Mouse (Mus musculus): ENCODE results near the gene Clec10a.

Clec10a gene

GRCm38 (mm10) chr11:70178756-70179155 lies 22.8 kb downstream of the Clec10a start:
- in situ Hi-C loops (cut with MboI, MseI), result loop anchor here in 1 of 2 experiments (5.0 to 10.0 kb wide), 2 partner anchors 34 to 124 kb away; partner anchors contain the start of genes Asgr1 and Slc16a11

- in situ Hi-C loops (cut with MboI, MseI), result loop anchor here in 1 of 2 experiments (5.0 to 10.0 kb wide), 2 partner anchors 33 to 125 kb away; partner anchors contain the start of genes Asgr1 and Slc16a11
Observed at GRCm38 (mm10) chr11:70179401-70179800, 23.4 kb downstream of the Clec10a start.

DNA sequence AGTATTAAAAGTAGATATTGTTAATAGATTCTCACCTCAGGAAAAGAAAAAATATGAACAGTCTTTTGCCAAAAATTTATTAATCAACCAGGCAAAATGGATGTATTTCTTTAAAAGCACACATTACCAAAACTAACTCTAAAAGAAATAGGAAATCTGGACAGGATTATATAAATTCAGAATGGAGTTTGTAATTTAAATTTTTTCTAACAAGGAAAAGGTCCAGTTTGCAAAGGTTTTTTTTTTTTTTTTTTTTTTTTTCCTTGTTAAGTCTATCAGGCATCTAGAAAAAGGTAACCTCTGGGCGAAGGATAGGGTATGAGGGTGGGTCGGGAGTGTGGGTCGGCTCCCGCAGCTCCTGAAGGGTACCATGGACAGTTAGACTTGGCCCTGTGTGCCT lies 24.5 kb downstream of the Clec10a start:
- in situ Hi-C loops (cut with MboI, MseI), result loop anchor here in 1 of 2 experiments (10.0 kb wide), 1 partner anchor 736 kb away; no protein-coding TSS in a partner anchor

DNA sequence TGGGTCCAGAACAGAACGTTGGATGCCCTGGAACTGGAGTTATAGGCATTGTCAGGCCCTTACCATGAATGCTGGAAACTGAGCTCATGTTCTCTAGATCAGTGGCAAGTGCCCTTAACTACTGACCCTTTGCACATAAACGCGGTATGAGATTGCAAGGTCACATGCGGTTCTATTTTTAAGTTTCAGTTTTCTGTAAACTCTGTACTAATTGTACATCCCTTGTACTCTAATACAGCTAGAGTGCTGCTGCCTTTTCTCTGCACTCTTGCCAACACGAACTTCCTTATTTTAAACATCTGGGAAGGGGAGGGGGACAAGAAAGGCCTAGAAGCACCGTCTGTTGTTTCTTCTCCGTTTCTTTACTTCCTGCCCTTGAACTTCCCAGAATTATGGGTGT lies 29.1 kb downstream of the Clec10a start:
- in situ Hi-C loops (cut with MboI, MseI), result loop anchor here in 1 of 2 experiments (10.0 kb wide), 1 partner anchor 740 kb away; no protein-coding TSS in a partner anchor

- in situ Hi-C loops (cut with MboI, MseI), result loop anchor here in 1 of 2 experiments (10.0 kb wide), 1 partner anchor 745 kb away; no protein-coding TSS in a partner anchor
Observed at GRCm38 (mm10) chr11:70189319-70190134, 33.5 kb downstream of the Clec10a start.

- in situ Hi-C loops (cut with MboI, MseI), result no loop called here
Observed at GRCm38 (mm10) chr11:70191188-70191587, 35.2 kb downstream of the Clec10a start.

GRCm38 (mm10) chr11:70192157-70192556 lies 36.2 kb downstream of the Clec10a start:
- in situ Hi-C loops (cut with MboI, MseI), result no loop called here

DNA sequence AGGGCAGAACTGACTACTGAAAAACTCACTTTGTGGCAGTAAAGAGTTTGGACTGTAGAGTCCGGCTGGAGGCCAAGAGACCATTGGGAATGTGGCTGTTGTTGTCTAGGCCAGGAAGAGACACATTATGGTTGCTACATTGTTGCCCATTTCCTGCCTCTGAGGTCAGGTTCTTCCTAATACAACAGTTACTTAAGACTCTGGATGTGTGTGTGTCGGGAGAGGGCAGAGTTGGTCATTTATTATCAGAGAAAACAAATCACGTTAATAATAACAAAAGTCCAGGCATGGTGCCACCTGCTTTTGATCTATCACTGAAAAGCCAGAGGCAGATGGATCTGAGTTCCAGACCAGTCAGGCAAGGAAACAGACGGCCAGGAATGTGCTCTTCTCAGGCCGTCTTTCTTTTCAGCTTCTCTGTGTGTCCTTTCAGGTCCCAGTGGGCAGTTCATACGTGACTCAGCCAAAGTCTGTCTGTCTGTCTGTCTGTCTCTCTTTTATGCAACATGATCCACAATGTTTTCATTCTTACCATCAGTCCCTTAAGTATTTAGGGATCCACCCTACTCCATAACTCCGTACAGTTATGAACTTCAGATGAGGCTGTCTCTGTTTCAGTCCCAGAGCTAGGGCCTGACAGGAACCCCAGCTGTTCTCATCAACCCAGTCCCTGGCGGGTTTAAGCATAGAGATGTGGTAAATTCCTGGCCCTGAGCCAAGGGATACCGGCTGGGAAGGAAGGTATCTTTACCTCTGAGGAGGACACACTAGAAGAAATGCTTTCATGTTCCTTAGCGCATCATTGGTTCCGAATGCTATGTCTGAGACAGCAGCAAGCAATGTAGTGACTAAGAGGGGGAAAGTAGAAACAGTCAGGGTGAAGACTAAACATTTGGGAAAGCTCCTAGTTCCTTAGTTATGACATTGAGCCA lies 37.6 kb downstream of the Clec10a start:
- in situ Hi-C loops (cut with MboI, MseI), result no loop called here

DNA sequence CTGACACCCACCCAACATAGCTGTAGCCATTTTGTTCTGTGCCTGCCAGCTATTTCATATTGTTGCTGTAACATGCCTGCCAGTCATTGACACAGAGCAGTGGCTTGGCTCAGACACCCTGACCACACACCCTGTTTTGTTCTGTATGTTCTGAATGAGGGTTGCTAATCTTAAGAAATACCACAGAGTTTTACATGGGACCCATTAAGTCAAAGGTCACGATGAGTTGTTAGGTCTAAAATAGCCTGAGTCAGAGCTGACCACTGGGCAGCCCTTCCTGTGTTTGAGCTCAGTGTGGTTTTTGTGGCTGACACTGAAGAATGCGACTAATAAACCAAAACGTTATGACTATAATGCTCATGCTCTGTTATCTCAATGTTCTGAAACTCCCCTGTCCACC lies 42.3 kb downstream of the Clec10a start:
- in situ Hi-C loops (cut with MboI, MseI), result loop anchor here in 1 of 2 experiments (5.0 kb wide), 1 partner anchor 141 kb away; no protein-coding TSS in a partner anchor

DNA sequence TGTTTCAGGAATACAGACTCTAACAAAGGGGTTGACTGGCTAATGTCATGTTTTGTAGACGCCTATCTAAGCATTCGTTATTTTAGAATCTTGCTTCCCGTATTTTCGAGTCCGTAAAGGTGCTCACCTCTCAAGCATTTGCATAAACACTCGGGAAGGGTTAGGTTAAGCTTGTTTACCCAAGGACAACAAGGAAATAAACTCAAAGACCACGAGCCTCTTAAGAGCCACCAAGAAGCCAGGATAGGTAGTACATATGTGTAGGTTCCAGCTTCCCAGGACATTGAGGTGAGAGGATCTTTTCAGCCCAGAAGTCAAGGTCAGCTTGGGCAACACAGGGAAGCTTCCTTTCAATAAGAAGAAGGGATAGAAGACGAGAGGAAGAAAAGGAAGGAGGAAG lies 43.1 kb downstream of the Clec10a start:
- in situ Hi-C loops (cut with MboI, MseI), result loop anchor here in 1 of 2 experiments (5.0 kb wide), 1 partner anchor 142 kb away; no protein-coding TSS in a partner anchor

- in situ Hi-C loops (cut with MboI, MseI), result loop anchor here in 1 of 2 experiments (10.0 kb wide), 1 partner anchor 245 kb away; no protein-coding TSS in a partner anchor
Observed at GRCm38 (mm10) chr11:70200036-70200608, 44.1 kb downstream of the Clec10a start.

GRCm38 (mm10) chr11:70201691-70202090 lies 45.7 kb downstream of the Clec10a start:
- in situ Hi-C loops (cut with MboI, MseI), result loop anchor here in 1 of 2 experiments (10.0 kb wide), 1 partner anchor 247 kb away; no protein-coding TSS in a partner anchor

DNA sequence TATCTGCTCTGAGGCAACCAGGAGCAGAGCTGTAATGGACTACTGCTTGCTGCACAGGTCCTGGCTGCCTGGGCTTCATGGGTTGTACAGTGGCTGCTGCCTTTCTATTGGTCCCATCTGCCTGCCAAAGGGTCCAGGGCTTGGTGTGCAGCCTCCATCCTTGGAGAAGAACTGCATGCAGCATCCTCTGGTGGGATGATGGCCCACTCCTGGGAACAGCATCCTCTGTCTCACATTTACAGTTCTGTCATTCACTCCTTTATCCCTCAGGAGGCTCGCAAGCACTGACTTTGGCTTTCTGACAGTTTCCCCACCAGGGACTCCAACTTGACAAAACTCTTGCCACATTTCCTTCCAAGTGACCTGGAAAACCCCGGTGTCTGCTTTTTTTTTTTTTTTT lies 50.8 kb downstream of the Clec10a start:
- in situ Hi-C loops (cut with MboI, MseI), result loop anchor here in 1 of 2 experiments (10.0 kb wide), 1 partner anchor 252 kb away; no protein-coding TSS in a partner anchor

GRCm38 (mm10) chr11:70207283-70207682 lies 51.3 kb downstream of the Clec10a start:
- in situ Hi-C loops (cut with MboI, MseI), result loop anchor here in 1 of 2 experiments (10.0 kb wide), 1 partner anchor 252 kb away; no protein-coding TSS in a partner anchor

GRCm38 (mm10) chr11:70208778-70209388 lies 52.9 kb downstream of the Clec10a start:
- in situ Hi-C loops (cut with MboI, MseI), result loop anchor here in 1 of 2 experiments (10.0 kb wide), 1 partner anchor 254 kb away; no protein-coding TSS in a partner anchor

DNA sequence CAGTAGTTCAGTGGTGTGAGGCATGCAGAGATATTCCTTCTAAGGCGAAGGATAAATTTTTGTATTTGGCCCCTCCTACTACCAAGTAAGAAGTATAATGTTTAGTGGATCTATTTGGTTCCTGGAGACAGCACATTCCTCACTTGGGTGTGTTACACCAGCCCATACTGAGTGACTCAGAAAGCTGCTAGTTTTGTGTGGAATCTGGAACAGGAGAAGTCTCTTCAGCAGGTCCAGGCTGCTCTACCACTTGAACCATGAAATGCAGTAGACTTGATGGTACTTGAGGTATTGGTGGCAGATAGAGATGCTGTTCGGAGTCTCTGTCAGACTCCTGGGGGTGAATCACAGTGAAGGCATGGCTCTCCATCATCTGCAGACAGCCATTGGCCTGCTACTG lies 54.7 kb downstream of the Clec10a start:
- in situ Hi-C loops (cut with MboI, MseI), result loop anchor here in 1 of 2 experiments (5.0 kb wide), 1 partner anchor 33 kb away; no protein-coding TSS in a partner anchor

DNA sequence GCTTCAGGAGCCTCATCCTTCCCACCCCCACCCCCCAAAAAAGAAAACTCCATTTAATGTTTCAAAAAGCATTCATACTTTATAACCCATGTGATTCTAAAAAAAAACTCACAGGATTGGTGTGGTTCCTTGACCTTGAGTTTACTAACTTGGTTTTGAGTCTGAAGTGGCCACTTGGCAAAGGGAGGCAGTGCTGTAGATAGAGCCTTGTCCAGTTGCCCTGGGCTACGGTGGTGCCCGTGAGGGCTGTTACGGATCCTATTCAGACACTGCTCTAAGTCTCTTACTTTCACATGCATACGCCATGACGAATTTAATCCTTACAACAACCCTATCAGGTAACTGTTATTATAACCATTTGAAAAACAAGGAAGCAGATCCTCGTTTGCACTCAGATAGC lies 56.0 kb downstream of the Clec10a start:
- in situ Hi-C loops (cut with MboI, MseI), result loop anchor here in 1 of 2 experiments (5.0 kb wide), 1 partner anchor 35 kb away; no protein-coding TSS in a partner anchor

DNA sequence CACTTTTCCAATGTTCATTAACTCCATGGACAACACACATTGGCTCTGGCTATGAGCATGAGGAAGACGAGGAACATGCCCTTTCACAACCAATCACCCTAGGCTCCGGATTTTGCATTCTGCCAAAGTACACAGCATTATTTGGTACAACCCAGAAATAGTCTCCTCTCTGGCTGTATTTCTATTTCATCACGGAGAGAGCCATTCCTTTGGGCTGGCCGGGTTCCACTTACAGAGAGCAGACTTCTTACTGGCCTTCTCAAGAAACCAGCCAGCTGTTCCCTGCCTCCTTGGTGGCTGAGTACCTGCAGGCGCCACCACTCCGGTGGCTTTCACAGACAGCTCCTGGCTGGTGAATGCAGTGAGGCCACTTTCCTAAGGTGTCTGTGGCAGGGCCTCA lies 56.4 kb downstream of the Clec10a start, which contains the start of gene Slc16a11:
TSS of gene Slc16a11 (plus strand) at position 330 of the 400 bp plus-strand sequence.
- in situ Hi-C loops (cut with MboI, MseI), result loop anchor here in 1 of 2 experiments (5.0 kb wide), 1 partner anchor 35 kb away; no protein-coding TSS in a partner anchor

- in situ Hi-C loops (cut with MboI, MseI), result loop anchor here in 1 of 2 experiments (5.0 kb wide), 1 partner anchor 36 kb away; no protein-coding TSS in a partner anchor
Observed at GRCm38 (mm10) chr11:70212896-70213295, 56.9 kb downstream of the Clec10a start.

DNA sequence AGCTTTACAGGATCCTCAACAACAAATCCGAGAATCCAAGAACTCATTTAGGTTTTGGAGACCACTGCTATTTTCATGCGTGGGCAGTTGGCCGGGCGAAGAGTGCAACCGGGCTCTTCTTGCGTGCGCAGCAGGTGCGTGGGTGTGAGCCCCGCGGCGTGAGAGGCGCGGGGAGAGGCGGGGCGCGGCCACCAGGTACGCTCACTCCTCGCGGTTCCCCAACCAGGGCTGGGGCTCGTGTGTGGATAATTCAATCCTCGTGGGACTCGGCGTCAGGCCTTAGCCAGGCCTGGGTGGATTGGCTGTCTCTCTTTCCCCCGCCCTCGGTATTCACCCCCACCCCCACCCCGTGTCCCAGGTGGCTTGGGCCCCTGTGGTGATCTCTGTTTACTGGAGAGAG lies 57.7 kb downstream of the Clec10a start:
- in situ Hi-C loops (cut with MboI, MseI), result loop anchor here in 1 of 2 experiments (5.0 kb wide), 1 partner anchor 36 kb away; no protein-coding TSS in a partner anchor
